Mouse (Mus musculus) heart, embryonic 16.5 days (tissue): ENCODE results near the gene Trmt61a. TPM values are rescaled to one million over a fixed set of nuclear protein-coding genes. Genes with fewer than 3 reads are reported as not detected.

Source experiments
- ATAC-seq: fragments of 200-750 bp; cut with Nextera tagmentation; replicated peaks from 2 replicates; pipeline ENCODE4 v1.8.0; 2017; ENCODE audit warnings: moderate number of reproducible peaks; ENCODE audit not compliant: insufficient read depth, low FRiP score; ENCODE audit errors: extremely low read depth
- H3K27ac ChIP-seq: fragments of 300-500 bp; sonication (generic); 2 replicates; pipeline ENCODE4 v1.5.1; 2014; ENCODE audit warnings: mild to moderate bottlenecking, low read length, control low read depth, moderate library complexity
- H3K27me3 ChIP-seq: fragments of 300-500 bp; sonication (generic); 2 replicates; pipeline ENCODE4 v1.6.1; 2014; ENCODE audit warnings: low read length, mixed read lengths; ENCODE audit not compliant: control insufficient read depth, insufficient read depth
- H3K36me3 ChIP-seq: fragments of 300-500 bp; sonication (generic); 2 replicates; pipeline ENCODE4 v1.6.1; 2014; ENCODE audit not compliant: control insufficient read depth, insufficient read depth
- H3K4me1 ChIP-seq: fragments of 300-500 bp; sonication (generic); 2 replicates; pipeline ENCODE4 v1.6.1; 2014; ENCODE audit warnings: low read length, mixed read lengths; ENCODE audit not compliant: control insufficient read depth, insufficient read depth
- H3K4me2 ChIP-seq: fragments of 300-500 bp; sonication (generic); 2 replicates; pipeline ENCODE4 v1.6.1; 2014; ENCODE audit warnings: low read depth, mild to moderate bottlenecking, control low read depth, low read length
- H3K4me3 ChIP-seq: fragments of 300-500 bp; sonication (generic); 2 replicates; pipeline ENCODE4 v1.5.1; 2014; ENCODE audit warnings: mild to moderate bottlenecking, control low read depth, low read length
- H3K9ac ChIP-seq: fragments of 300-500 bp; sonication (generic); 2 replicates; pipeline ENCODE4 v1.6.1; 2014; ENCODE audit warnings: low read length, control low read depth
- H3K9me3 ChIP-seq: fragments of 300-500 bp; sonication (generic); replicated peaks from 2 replicates; pipeline ENCODE4 v1.6.1; 2016; ENCODE audit warnings: low read length; ENCODE audit not compliant: control insufficient read depth
- WGBS: fragments of 180-500 bp; shearing (Covaris S2); extraction: QIAGEN DNeasy Blood & Tissue Kit; methylation state at CpG from one replicate; pipeline ENCODE4 v1.1.7; 2014; 5-methylcytosine and 5-hydroxymethylcytosine counted together
- polyA plus RNA-seq: library from polyadenylated mRNA; unstranded; fragments of >200 nt; fragmentation: Nextera tagmentation; extraction: Ambion mirVana; gene quantifications from 2 replicates; pipeline ENCODE4 v1.2.1, GENCODE M21; 2015

Gene Trmt61a
- polyA plus RNA-seq, 1 experiment from 2014 or later: 7.7 TPM

DNA sequence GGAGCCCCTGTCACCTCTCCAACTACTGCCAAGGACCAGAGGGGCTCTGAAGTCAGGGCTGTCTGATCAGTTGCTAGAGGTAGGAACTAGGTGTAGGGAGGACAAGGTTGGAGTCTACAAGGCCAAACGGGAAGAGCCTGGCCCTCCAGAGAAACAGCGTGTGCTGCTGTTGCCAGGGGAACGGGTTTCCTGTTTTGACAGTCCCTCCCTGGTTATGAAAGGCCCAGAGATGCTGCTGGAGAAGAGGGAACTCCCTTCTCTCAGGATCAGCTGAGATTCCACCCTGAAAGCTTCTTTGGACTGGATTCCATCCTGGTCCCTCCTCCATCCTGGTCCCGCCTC, 48.2 kb downstream of the Trmt61a start:
- Histone ChIP-seq H3K9me3 (no peaks in the 10 kb centered on the region), H3K27me3 (no peaks in the 10 kb centered on the region), H3K27ac (peak overlapping the region; percentile 60), H3K4me2 (no peak overlapping the region), H3K36me3 (peaks cover 14% of the 10 kb centered on the region; the same call in 1 of the 2 replicates), H3K4me1 (peaks cover 2% of the 10 kb centered on the region), H3K9ac (no peak overlapping the region), H3K4me3 (no peak overlapping the region)
- ATAC-seq: 0 out of 2 replicates have a peak, but pooled peaks have one; percentile 39
- 52% methylated on average over 4 of the region's 4 CpGs for WGBS

DNA sequence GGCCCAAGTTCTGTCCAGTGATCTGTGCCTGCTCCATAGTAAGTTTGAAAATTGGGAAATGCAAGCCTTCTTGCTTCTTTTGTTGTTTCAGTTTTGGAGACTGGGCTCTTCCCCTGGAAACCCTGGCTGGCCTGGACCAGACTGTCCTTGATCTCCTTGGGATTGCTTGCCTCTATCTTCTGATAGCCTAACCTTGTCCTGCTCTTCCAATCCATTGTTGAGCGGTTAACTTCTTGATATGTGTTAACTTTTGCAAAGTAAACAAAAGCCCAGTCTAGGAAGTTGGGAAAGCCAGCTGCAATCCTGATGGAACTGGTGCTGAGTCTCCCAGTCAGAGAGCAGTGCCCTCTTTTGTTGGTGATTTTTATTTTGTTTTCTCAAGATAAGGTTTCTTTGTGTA, 50.1 kb downstream of the Trmt61a start:
- no peak overlapping the region for H3K4me2 ChIP-seq
- H3K4me3 ChIP-seq: no peak overlapping the region
- no peaks in the 10 kb centered on the region for H3K9me3 ChIP-seq
- H3K36me3 ChIP-seq: peaks cover 13% of the 10 kb centered on the region; the same call in 1 of the 2 replicates
- no peak overlapping the region for H3K9ac ChIP-seq
- no peak overlapping the region for H3K27ac ChIP-seq
- peaks cover 7% of the 10 kb centered on the region for H3K4me1 ChIP-seq
- ATAC-seq: no peak
- 78% methylated on average over 1 of the region's 1 CpGs for WGBS
- H3K27me3 ChIP-seq: no peaks in the 10 kb centered on the region

DNA sequence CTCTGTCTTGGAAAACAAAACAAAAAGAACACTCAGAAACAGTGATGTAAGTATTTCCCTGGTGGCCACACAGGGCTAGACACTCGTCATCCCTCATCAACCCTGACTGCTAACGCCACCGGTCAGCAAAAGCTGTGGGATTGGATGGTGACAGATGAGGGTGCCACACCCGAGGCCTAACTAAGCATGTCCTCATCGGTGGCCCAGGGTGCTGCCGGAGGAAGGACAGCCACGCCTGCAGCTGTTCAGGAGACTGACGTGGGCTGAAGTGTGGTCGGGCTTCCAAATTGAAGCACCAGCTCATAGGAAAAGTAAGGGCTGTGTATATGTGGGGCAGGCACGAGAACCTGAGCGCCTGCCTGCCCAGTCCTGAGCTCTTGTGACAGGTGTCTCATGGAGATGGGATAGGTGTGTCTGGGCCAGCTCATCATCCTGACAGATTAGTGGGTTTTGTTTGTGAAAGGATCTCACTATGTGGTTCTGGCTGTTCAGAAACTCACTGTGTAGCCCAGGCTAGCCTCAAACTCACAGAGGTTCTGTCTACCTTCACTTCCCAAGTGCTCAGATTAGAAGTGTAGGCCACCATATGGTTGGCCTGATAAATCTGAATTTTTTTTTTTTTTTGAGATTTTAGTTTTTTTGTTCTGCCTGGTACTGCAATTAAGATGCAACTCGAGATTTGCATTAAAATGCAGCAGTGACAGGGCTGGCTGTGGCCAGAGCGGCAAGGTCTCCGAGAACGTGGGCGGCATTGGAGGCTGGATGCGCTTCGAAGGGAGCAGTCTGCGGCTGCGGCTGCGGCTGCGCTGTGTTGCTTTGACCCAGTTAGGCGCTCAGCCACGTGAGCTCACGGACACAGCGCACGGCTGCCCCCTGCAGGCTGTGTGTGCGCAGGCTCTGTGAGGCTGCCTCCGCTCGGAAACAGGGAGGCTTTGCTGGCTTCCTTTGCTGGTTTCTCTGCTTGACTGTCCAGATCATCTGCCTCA, 54.2 kb downstream of the Trmt61a start:
- peaks cover 5% of the 10 kb centered on the region; the same call in 1 of the 2 replicates for H3K4me1 ChIP-seq
- ATAC-seq: peak; percentile 88
- peaks cover 5% of the 10 kb centered on the region; the same call in 1 of the 2 replicates for H3K36me3 ChIP-seq
- H3K9me3 ChIP-seq: no peaks in the 10 kb centered on the region
- H3K4me3 ChIP-seq: no peak overlapping the region
- H3K9ac ChIP-seq: 0 out of 2 replicates have a peak overlapping the region, but pooled peaks have one; percentile 47
- H3K27ac ChIP-seq: no peak overlapping the region
- no peaks in the 10 kb centered on the region for H3K27me3 ChIP-seq
- 30% methylated on average over 30 of the region's 30 CpGs for WGBS
- H3K4me2 ChIP-seq: peak overlapping the region; percentile 46

DNA sequence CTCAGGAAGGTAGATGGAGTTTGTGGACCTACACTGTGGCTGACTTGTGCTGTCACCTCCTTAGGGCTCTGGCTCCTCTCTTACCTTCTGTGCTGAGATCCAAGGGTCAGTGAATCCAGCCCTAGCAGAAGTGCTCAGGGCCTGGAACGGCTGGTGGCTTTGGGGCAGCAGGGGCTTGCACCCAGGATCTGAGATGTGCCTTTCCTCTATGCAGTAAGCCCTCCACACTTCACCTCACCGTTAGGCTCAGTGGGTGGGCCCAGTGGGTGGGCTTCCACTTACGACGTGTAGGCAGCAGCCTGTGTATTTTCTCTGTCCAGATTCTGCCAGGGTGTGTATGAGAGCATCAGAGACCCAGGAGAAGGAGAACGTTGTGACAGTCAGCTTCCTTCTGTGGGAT, 55.0 kb downstream of the Trmt61a start:
- H3K27me3 ChIP-seq: no peaks in the 10 kb centered on the region
- H3K4me1 ChIP-seq: peaks cover 5% of the 10 kb centered on the region; the same call in 1 of the 2 replicates
- no peak overlapping the region for H3K4me2 ChIP-seq
- 0 out of 2 replicates have a peak overlapping the region, but pooled peaks have one; percentile 47 for H3K9ac ChIP-seq
- ATAC-seq: no peak
- H3K9me3 ChIP-seq: no peaks in the 10 kb centered on the region
- peaks cover 5% of the 10 kb centered on the region; the same call in 1 of the 2 replicates for H3K36me3 ChIP-seq
- H3K4me3 ChIP-seq: no peak overlapping the region
- no peak overlapping the region for H3K27ac ChIP-seq
- 52% methylated on average over 5 of the region's 5 CpGs for WGBS

Other genes starting within 250 kb of the Trmt61a start
- 3.2 and 4.8 TPM in 2 replicates for gene Tnfaip2, start 235.6 kb upstream of the Trmt61a start, polyA plus RNA-seq
- 2.6 and 6.1 TPM in 2 replicates for gene Gm266, start 192.3 kb upstream of the Trmt61a start, polyA plus RNA-seq
- gene Eif5, start 140.1 kb upstream of the Trmt61a start, polyA plus RNA-seq: 366 and 390 TPM in 2 replicates
- gene Mark3, start 103.6 kb upstream of the Trmt61a start, polyA plus RNA-seq: 25.7 and 28.1 TPM in 2 replicates
- gene Ckb, start 5.8 kb upstream of the Trmt61a start, polyA plus RNA-seq: 388 and 414 TPM in 2 replicates
- 40.9 and 42.9 TPM in 2 replicates for gene Bag5, start 35.2 kb downstream of the Trmt61a start, polyA plus RNA-seq
- gene Apopt1, start 35.2 kb downstream of the Trmt61a start, polyA plus RNA-seq: 40.2 and 43.9 TPM in 2 replicates
- 125 and 134 TPM in 2 replicates for gene Klc1, start 80.7 kb downstream of the Trmt61a start, polyA plus RNA-seq
- 5.6 and 6.7 TPM in 2 replicates for gene Xrcc3, start 135.8 kb downstream of the Trmt61a start, polyA plus RNA-seq
- gene Zfyve21, start 136.1 kb downstream of the Trmt61a start, polyA plus RNA-seq: 111 and 124 TPM in 2 replicates
- gene Ppp1r13b, start 230.0 kb downstream of the Trmt61a start, polyA plus RNA-seq: 11.2 and 13.6 TPM in 2 replicates